Mouse (Mus musculus) heart, postnatal 0 days (tissue): Measurements from ENCODE around the gene Ccdc27. TPM values are rescaled to one million over a fixed set of nuclear protein-coding genes. Genes with fewer than 3 reads are reported as not detected.

Source experiments
- ATAC-seq: fragments of 200-750 bp; cut with Nextera tagmentation; 2 replicates; pipeline ENCODE4 v1.8.0; 2017; ENCODE audit warnings: low read depth, moderate number of reproducible peaks, moderate library complexity; ENCODE audit not compliant: insufficient read depth
- DNase-seq: peaks from one replicate; pipeline ENCODE4 v3.0.0-alpha.2; 2016; ENCODE audit warnings: low spot score
- H3K27ac ChIP-seq: fragments of 300-500 bp; sonication (generic); 2 replicates; pipeline ENCODE4 v1.5.1; 2014; ENCODE audit warnings: low read depth, mild to moderate bottlenecking
- H3K27me3 ChIP-seq: fragments of 300-500 bp; sonication (generic); 2 replicates; pipeline ENCODE4 v1.6.1; 2014; ENCODE audit warnings: low read length, mixed read lengths; ENCODE audit not compliant: control insufficient read depth, insufficient read depth
- H3K36me3 ChIP-seq: fragments of 300-500 bp; sonication (generic); replicated peaks from 2 replicates; pipeline ENCODE4 v1.6.1; 2014; ENCODE audit warnings: low read length, mixed read lengths; ENCODE audit not compliant: control insufficient read depth, insufficient read depth
- H3K4me1 ChIP-seq: fragments of 300-500 bp; sonication (generic); 2 replicates; pipeline ENCODE4 v1.6.1; 2014; ENCODE audit warnings: antibody characterized with exemption; ENCODE audit not compliant: control insufficient read depth, insufficient read depth
- H3K4me2 ChIP-seq: fragments of 300-500 bp; sonication (generic); 2 replicates; pipeline ENCODE4 v1.6.1; 2014; ENCODE audit warnings: low read depth, mild to moderate bottlenecking, low read length, moderate library complexity
- H3K4me3 ChIP-seq: fragments of 300-500 bp; sonication (generic); 2 replicates; pipeline ENCODE4 v1.5.1; 2014; ENCODE audit warnings: low read depth, low read length
- H3K9ac ChIP-seq: fragments of 300-500 bp; sonication (generic); replicated peaks from 2 replicates; pipeline ENCODE4 v1.6.1; 2014; ENCODE audit warnings: low read depth, low read length, mixed read lengths
- H3K9me3 ChIP-seq: fragments of 300-500 bp; sonication (generic); replicated peaks from 2 replicates; pipeline ENCODE4 v1.6.1; 2016; ENCODE audit warnings: low read length; ENCODE audit not compliant: control insufficient read depth
- CTCF ChIP-seq: IDR thresholded peaks from 2 replicates; pipeline ENCODE4 v1.5.1; 2016; ENCODE audit warnings: antibody characterized with exemption, control low read depth, low read depth
- EP300 ChIP-seq: IDR thresholded peaks from 2 replicates; pipeline ENCODE4 v1.6.1; 2016; ENCODE audit warnings: antibody characterized with exemption, low read depth
- WGBS: fragments of 180-500 bp; shearing (Covaris S2); extraction: QIAGEN DNeasy Blood & Tissue Kit; methylation state at CpG from one replicate; pipeline ENCODE4 v1.1.7; 2014; 5-methylcytosine and 5-hydroxymethylcytosine counted together
- polyA plus RNA-seq: library from polyadenylated mRNA; unstranded; fragments of >200 nt; fragmentation: Nextera tagmentation; extraction: Ambion mirVana; gene quantifications from 2 replicates; pipeline ENCODE4 v1.2.1, GENCODE M21; 2015
- total RNA-seq: library from RNA; depleted of rRNA; stranded (reverse); fragments of >200 nt; gene quantifications from 2 replicates; pipeline ENCODE4 v1.2.3, GENCODE M21; 2014; ENCODE audit warnings: low replicate concordance

Ccdc27 gene
- total and polyA plus RNA-seq, 2 experiments from 2014 or later, result not detected

GRCm38 (mm10) chr4:154007759-154008158 is 34.7 kb downstream of the Ccdc27 start:
- Histone ChIP-seq H3K9me3 (no peaks in the 10 kb centered on the region), H3K4me1 (peaks cover 10% of the 10 kb centered on the region), H3K27me3 (no peaks in the 10 kb centered on the region), H3K9ac (no peak overlapping the region), H3K36me3 (peaks cover 42% of the 10 kb centered on the region), H3K4me2 (no peak overlapping the region), H3K4me3 (no peak overlapping the region), H3K27ac (no peak overlapping the region)
- ATAC-seq (no peak), DNase-seq (no peak)
- TF ChIP-seq EP300 (no peak), CTCF (no peak)
- 57% methylated on average over 4 of the region's 4 CpGs for WGBS

- Histone ChIP-seq H3K27ac (no peak overlapping the region), H3K9ac (no peak overlapping the region), H3K4me2 (no peak overlapping the region), H3K4me1 (peaks cover 3% of the 10 kb centered on the region; the same call in 1 of the 2 replicates), H3K4me3 (no peak overlapping the region), H3K27me3 (no peaks in the 10 kb centered on the region), H3K9me3 (no peaks in the 10 kb centered on the region), H3K36me3 (peaks cover 50% of the 10 kb centered on the region)
- ATAC-seq (no peak), DNase-seq (no peak)
- TF ChIP-seq CTCF (no peak), EP300 (no peak)
- WGBS, result 88% methylated on average over 6 of the region's 6 CpGs
Observed at GRCm38 (mm10) chr4:154006264-154006663, 36.2 kb downstream of the Ccdc27 start.

- Histone ChIP-seq H3K27me3 (no peaks in the 10 kb centered on the region), H3K4me2 (no peak overlapping the region), H3K9me3 (no peaks in the 10 kb centered on the region), H3K4me3 (no peak overlapping the region), H3K36me3 (peaks cover 50% of the 10 kb centered on the region), H3K27ac (no peak overlapping the region), H3K4me1 (no peaks in the 10 kb centered on the region), H3K9ac (no peak overlapping the region)
- WGBS, result 92% methylated on average over 5 of the region's 5 CpGs
- no peak for DNase-seq
- TF ChIP-seq CTCF (no peak), EP300 (no peak)
- no peak for ATAC-seq
Observed at GRCm38 (mm10) chr4:154005488-154005887, 37.0 kb downstream of the Ccdc27 start.

GRCm38 (mm10) chr4:153993505-153993904 is 49.0 kb downstream of the Ccdc27 start:
- 89% methylated on average over 8 of the region's 8 CpGs for WGBS
- no peak for TF ChIP-seq CTCF
- no peak for TF ChIP-seq EP300
- Histone ChIP-seq H3K4me3 (no peak overlapping the region), H3K27ac (no peak overlapping the region), H3K4me1 (no peaks in the 10 kb centered on the region), H3K9me3 (no peaks in the 10 kb centered on the region), H3K36me3 (peaks cover 87% of the 10 kb centered on the region), H3K9ac (no peak overlapping the region), H3K27me3 (no peaks in the 10 kb centered on the region), H3K4me2 (no peak overlapping the region)
- ATAC-seq (no peak), DNase-seq (no peak)

GRCm38 (mm10) chr4:153992715-153993114 is 49.8 kb downstream of the Ccdc27 start:
- H3K4me3 ChIP-seq, result no peak overlapping the region
- DNase-seq (no peak), ATAC-seq (no peak; the same call in 1 of the 2 replicates)
- H3K4me1 ChIP-seq, result no peaks in the 10 kb centered on the region
- no peaks in the 10 kb centered on the region for H3K27me3 ChIP-seq
- no peak overlapping the region for H3K27ac ChIP-seq
- peaks cover 87% of the 10 kb centered on the region for H3K36me3 ChIP-seq
- H3K9ac ChIP-seq, result no peak overlapping the region
- no peak overlapping the region for H3K4me2 ChIP-seq
- TF ChIP-seq EP300 (no peak), CTCF (no peak)
- 85% methylated on average over 10 of the region's 10 CpGs for WGBS
- no peaks in the 10 kb centered on the region for H3K9me3 ChIP-seq

- H3K27me3 ChIP-seq, result no peaks in the 10 kb centered on the region
- ATAC-seq (no peak), DNase-seq (no peak)
- no peak overlapping the region for H3K4me2 ChIP-seq
- no peaks in the 10 kb centered on the region for H3K9me3 ChIP-seq
- no peak overlapping the region for H3K9ac ChIP-seq
- WGBS, result 91% methylated on average over 11 of the region's 11 CpGs
- H3K27ac ChIP-seq, result no peak overlapping the region
- TF ChIP-seq CTCF, result no peak
- no peak for TF ChIP-seq EP300
- no peak overlapping the region for H3K4me3 ChIP-seq
- peaks cover 7% of the 10 kb centered on the region; the same call in 1 of the 2 replicates for H3K4me1 ChIP-seq
- peaks cover 62% of the 10 kb centered on the region for H3K36me3 ChIP-seq
Observed at GRCm38 (mm10) chr4:153980470-153980869, 62.0 kb downstream of the Ccdc27 start.
